20 mouse cellular contexts compared by ENCODE assay signal in the genomic region with DNA sequence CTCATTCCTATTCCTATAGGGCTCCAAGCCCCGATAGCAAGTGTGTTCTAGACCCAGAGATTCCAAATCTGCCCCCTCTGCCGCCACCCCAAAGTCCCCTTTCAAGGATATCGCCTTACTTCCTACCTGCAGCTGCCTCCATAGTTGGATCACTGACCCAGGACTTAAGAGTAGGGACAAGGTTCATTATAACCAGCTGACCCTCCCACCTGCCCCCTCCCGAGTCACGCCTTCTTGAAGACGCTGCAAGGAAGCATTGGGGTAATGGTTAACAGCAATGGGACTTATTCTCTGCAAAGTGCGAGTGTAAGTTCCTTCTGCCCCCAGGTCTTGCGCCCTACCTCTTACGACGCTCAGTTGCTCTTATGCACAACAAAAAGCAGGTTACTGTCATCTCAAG. TPM values are rescaled to one million over a fixed set of nuclear protein-coding genes. Genes with fewer than 3 reads are reported as not detected.
A peak's percentile ranks its signal among the peaks of the same experiment; 100 is the strongest.
DNase-seq lines count a peak whose midpoint lies in the region; ATAC-seq lines count a peak whose summit lies in the region.
"Had no signal": no experiment of that assay in that cellular context is flagged by ENCODE, and none has a peak within 500 bp of the region (broad histone marks: within the 10 kb centered on the region; RNA-seq: fewer than 3 reads in every experiment).

A gene (minus strand): TSS at position 158 of the 400 bp plus-strand sequence.

- H3K36me3 ChIP-seq in heart, embryonic 13.5 days: no peaks in the 10 kb centered on the region; the same call in 1 of the 2 replicates
- H3K36me3 ChIP-seq: limb, embryonic 13.5 days; liver, embryonic 15.5 days; neural tube, embryonic 12.5 days had no signal

- 69% methylated on average over 10 of the region's 10 CpGs for WGBS in heart, embryonic 13.5 days

- peaks cover 43% of the 10 kb centered on the region for H3K27me3 ChIP-seq in heart, embryonic 13.5 days (replicated peaks)
- H3K27me3 ChIP-seq: limb, embryonic 13.5 days; neural tube, embryonic 12.5 days had no signal

- no peak for ATAC-seq in heart, embryonic 13.5 days (ENCODE audit: extremely low read depth, insufficient number of reproducible peaks, low FRiP score, low TSS enrichment)
- ATAC-seq: activated CD4-positive, CD25-positive, alpha-beta regulatory T cell, adult 4 months had no signal

- no peak for DNase-seq in heart, postnatal 36 days
- DNase-seq in thymus, postnatal 4 days: peak; percentile 7
- no peak for DNase-seq in thymus, postnatal 0 days (ENCODE audit: low spot score)
- peak; percentile 73 for DNase-seq in kidney, postnatal 10 days
- DNase-seq in yolk sac, embryonic 10.5 days (ENCODE audit: low spot score): peak; percentile 82
- DNase-seq in thymus, postnatal 25 days: no peak
- no peak for DNase-seq in embryo, embryonic 9.5 days (ENCODE audit: extremely low spot score)
- DNase-seq: adrenal gland, postnatal 14 days; cerebellum, adult 2 months; gastrocnemius, postnatal 14 days; heart, postnatal 10 days; lung, postnatal 10 days had no signal

- no peak within 1 kb of the TSS for H3K4me3 ChIP-seq in heart, embryonic 13.5 days
- H3K4me3 ChIP-seq: limb, embryonic 13.5 days; liver, embryonic 15.5 days; neural tube, embryonic 12.5 days had no signal

- intact Hi-C loops in heart, postnatal 36 days (cut with DNase I): no loop called here

- H3K9ac ChIP-seq in heart, embryonic 13.5 days: 0 out of 2 replicates have a peak within 1 kb of the TSS, but pooled peaks have one; percentile 19
- H3K9ac ChIP-seq: limb, embryonic 13.5 days; liver, embryonic 15.5 days; neural tube, embryonic 12.5 days had no signal

- H3K4me1 ChIP-seq in heart, embryonic 13.5 days: peaks cover 35% of the 10 kb centered on the region

- H3K27ac ChIP-seq in heart, embryonic 13.5 days (replicated peaks): no peak within 1 kb of the TSS
- H3K27ac ChIP-seq: limb, embryonic 13.5 days; liver, embryonic 15.5 days; neural tube, embryonic 12.5 days had no signal

- no peaks in the 10 kb centered on the region for H3K9me3 ChIP-seq in heart, embryonic 13.5 days
- H3K9me3 ChIP-seq: limb, embryonic 13.5 days; liver, embryonic 15.5 days; megakaryocyte, embryonic 14.5 days; neural tube, embryonic 12.5 days had no signal

- H3K4me2 ChIP-seq in heart, embryonic 13.5 days: no peak within 1 kb of the TSS
- H3K4me2 ChIP-seq: limb, embryonic 13.5 days had no signal

RNA-seq across cellular contexts. Expression of the gene that starts here (rescaled TPM):
- polyA plus RNA-seq in heart, embryonic 13.5 days (2015; fragmentation: Nextera tagmentation; extraction: Ambion mirVana): 0.12 TPM in 1 of 2 replicates, not detected in the other
- total RNA-seq in heart, postnatal 36 days (2021): 1 to 10 TPM; 3.5 to 4.3 TPM
- 0.45 and 0.49 TPM in 2 replicates for polyA plus RNA-seq in thymus, postnatal 0 days (2015; fragmentation: Nextera tagmentation; extraction: Ambion mirVana)
- polyA plus RNA-seq: embryonic facial prominence, embryonic 11.5 days; liver, embryonic 15.5 days; testis, adult 2 months had no signal

Comparison
In these comparisons a context has a peak if more than half of its experiments do, and no peak if none do; other contexts are left out.
1. DNase-seq: peak in thymus, postnatal 4 days (single experiment), kidney, postnatal 10 days (single experiment) and yolk sac, embryonic 10.5 days (single experiment); none in heart, postnatal 36 days (0 of 2), thymus, postnatal 0 days (single experiment), thymus, postnatal 25 days (single experiment) and embryo, embryonic 9.5 days (single experiment).